Mouse (Mus musculus) brown adipose tissue, adult 24 weeks (tissue): ENCODE results near the gene Mars2. TPM values are rescaled to one million over a fixed set of nuclear protein-coding genes. Genes with fewer than 3 reads are reported as not detected.

ENCODE experiments used
- H3K27ac ChIP-seq: fragments of 200-500 bp; replicated peaks from 2 replicates; pipeline ENCODE4 v1.5.1; 2012; ENCODE audit warnings: low read depth, mild to moderate bottlenecking, low read length
- H3K4me1 ChIP-seq: fragments of 200-500 bp; 2 replicates; pipeline ENCODE4 v1.6.1; 2012; ENCODE audit warnings: low read length, mixed read lengths; ENCODE audit not compliant: control insufficient read depth, insufficient read depth, insufficient read length
- H3K4me3 ChIP-seq: fragments of 200-500 bp; 2 replicates; pipeline ENCODE4 v1.5.1; 2012; ENCODE audit warnings: low read depth, mild to moderate bottlenecking, low read length, moderate library complexity; ENCODE audit not compliant: insufficient read depth
- polyA plus RNA-seq: library from polyadenylated mRNA; stranded (reverse); fragments of >200 nt; gene quantifications from 2 replicates; pipeline ENCODE4 v1.2.4, GENCODE M21; 2012; ENCODE audit not compliant: missing spikeins, insufficient read depth, insufficient read length

Gene Mars2
- polyA plus RNA-seq, 1 experiment: 1.2 TPM

- peak overlapping the region; percentile 80 for H3K4me3 ChIP-seq
- H3K27ac ChIP-seq: no peak overlapping the region
- H3K4me1 ChIP-seq: peaks cover 9% of the 10 kb centered on the region
Observed at GRCm38 (mm10) chr1:55237643-55238161, 725 bp downstream of the Mars2 start.

- H3K4me1 ChIP-seq: peaks cover 9% of the 10 kb centered on the region
- no peak overlapping the region for H3K27ac ChIP-seq
- H3K4me3 ChIP-seq: peak overlapping the region; percentile 80
Observed at GRCm38 (mm10) chr1:55238496-55238895, 1.5 kb downstream of the Mars2 start.

- no peak overlapping the region for H3K27ac ChIP-seq
- peaks cover 9% of the 10 kb centered on the region for H3K4me1 ChIP-seq
- H3K4me3 ChIP-seq: no peak overlapping the region
Observed at GRCm38 (mm10) chr1:55239237-55239636, 2.3 kb downstream of the Mars2 start.

- H3K4me3 ChIP-seq: no peak overlapping the region
- no peaks in the 10 kb centered on the region; the same call in 1 of the 2 replicates for H3K4me1 ChIP-seq
- no peak overlapping the region for H3K27ac ChIP-seq
Observed at GRCm38 (mm10) chr1:55246374-55246773, 9.4 kb downstream of the Mars2 start.

GRCm38 (mm10) chr1:55264385-55264784 lies 27.4 kb downstream of the Mars2 start:
- Histone ChIP-seq H3K27ac (no peak overlapping the region), H3K4me3 (no peak overlapping the region), H3K4me1 (no peaks in the 10 kb centered on the region)

- Histone ChIP-seq H3K4me3 (no peak overlapping the region), H3K4me1 (no peaks in the 10 kb centered on the region), H3K27ac (no peak overlapping the region)
Observed at GRCm38 (mm10) chr1:55265447-55265846, 28.5 kb downstream of the Mars2 start.

GRCm38 (mm10) chr1:55279081-55279480 lies 42.1 kb downstream of the Mars2 start:
- no peak overlapping the region for H3K4me3 ChIP-seq
- H3K4me1 ChIP-seq: no peaks in the 10 kb centered on the region
- no peak overlapping the region for H3K27ac ChIP-seq

Other genes starting within 250 kb of the Mars2 start
- 58.4 and 61.2 TPM in 2 replicates for gene Sf3b1, start 209.7 kb upstream of the Mars2 start, polyA plus RNA-seq
- 34.4 and 39.4 TPM in 2 replicates for gene Coq10b, start 184.4 kb upstream of the Mars2 start, polyA plus RNA-seq
- gene Hspe1, start 149.0 kb upstream of the Mars2 start, polyA plus RNA-seq: 681 and 735 TPM in 2 replicates
- 567 and 689 TPM in 2 replicates for gene Hspd1, start 148.9 kb upstream of the Mars2 start, polyA plus RNA-seq
- gene Mob4, start 105.9 kb upstream of the Mars2 start, polyA plus RNA-seq: 55.4 and 55.8 TPM in 2 replicates
- 1.5 and 2.3 TPM in 2 replicates for gene Rftn2, start 10.4 kb upstream of the Mars2 start, polyA plus RNA-seq
- not detected in 2 replicates for gene Boll, start 126.3 kb downstream of the Mars2 start, polyA plus RNA-seq
- 0.63 and 1.2 TPM in 2 replicates for gene Plcl1, start 168.7 kb downstream of the Mars2 start, polyA plus RNA-seq